ENCODE assay signal across 8 mouse cellular contexts in genomic region chr13:62786135-62786493, GRCm38 (mm10). TPM values are rescaled to one million over a fixed set of nuclear protein-coding genes. Genes with fewer than 3 reads are reported as not detected.
DNase-seq lines count a peak whose midpoint lies in the region; ATAC-seq and TF ChIP-seq lines count a peak whose summit lies in the region.
"Not testable (repeated sequence)": the region's sequence is repeated elsewhere in the genome, so short reads cannot be mapped to it uniquely, and the experiment has no call there.

No protein-coding gene starts in this region.

- 0 out of 2 replicates have a peak overlapping the region, but pooled peaks have one; percentile 52 for H3K9ac ChIP-seq in forebrain, embryonic 13.5 days
- H3K9ac ChIP-seq in heart, embryonic 14.5 days (ENCODE audit: low read length); intestine, embryonic 14.5 days (ENCODE audit: low read length); limb, embryonic 11.5 days (ENCODE audit: low read length); lung, embryonic 14.5 days; midbrain, embryonic 16.5 days (ENCODE audit: low read depth, low read length); stomach, embryonic 15.5 days: not testable (repeated sequence)

- ATAC-seq in forebrain, embryonic 13.5 days = peak; percentile 31; the same call in 1 of the 2 replicates
- not testable (repeated sequence) for ATAC-seq in heart, embryonic 14.5 days (ENCODE audit: insufficient number of reproducible peaks, insufficient read depth, low FRiP score, low read depth); limb, embryonic 11.5 days (ENCODE audit: insufficient number of reproducible peaks, low FRiP score, low TSS enrichment, low read depth); lung, embryonic 14.5 days (ENCODE audit: insufficient read depth); stomach, embryonic 15.5 days (ENCODE audit: insufficient read depth, low FRiP score, low read depth)
- 0 out of 2 replicates have a peak, but pooled peaks have one; percentile 36 for ATAC-seq in intestine, embryonic 14.5 days (replicated peaks; ENCODE audit: low FRiP score, low TSS enrichment, low read depth)
- peak; percentile 62; the same call in 1 of the 2 replicates for ATAC-seq in midbrain, embryonic 16.5 days

- peak overlapping the region; percentile 60 for H3K4me3 ChIP-seq in cortical plate, adult 2 months (ENCODE audit: insufficient read depth, low read length)
- peak overlapping the region; percentile 54 for H3K4me3 ChIP-seq in forebrain, embryonic 13.5 days
- peak overlapping the region; percentile 53 to 73 for H3K4me3 ChIP-seq in heart, embryonic 14.5 days (ENCODE audit: control insufficient read depth in 1 of 2, insufficient read depth in 1 of 2, low read depth in 1 of 2, low read length in 2 of 2)
- H3K4me3 ChIP-seq in intestine, embryonic 14.5 days (ENCODE audit: low read depth, low read length) = peak overlapping the region; percentile 50
- H3K4me3 ChIP-seq in limb, embryonic 11.5 days (ENCODE audit: low read depth, low read length) = peak overlapping the region; percentile 35
- H3K4me3 ChIP-seq in lung, embryonic 14.5 days (ENCODE audit: low read depth, low read length) = peak overlapping the region; percentile 52
- H3K4me3 ChIP-seq in midbrain, embryonic 16.5 days (ENCODE audit: low read depth, low read length) = peak overlapping the region; percentile 54
- H3K4me3 ChIP-seq in stomach, embryonic 15.5 days (replicated peaks) = peak overlapping the region; percentile 55

- not testable (repeated sequence) for H3K4me1 ChIP-seq in cortical plate, adult 2 months (ENCODE audit: control insufficient read depth, insufficient read depth, low read length); forebrain, embryonic 13.5 days; heart, embryonic 14.5 days (ENCODE audit: control insufficient read depth in 2 of 2, insufficient read depth in 2 of 2, low read length in 2 of 2); intestine, embryonic 14.5 days (replicated peaks; ENCODE audit: control insufficient read depth, insufficient read depth, low read length); limb, embryonic 11.5 days (ENCODE audit: control insufficient read depth, insufficient read depth, low read length); lung, embryonic 14.5 days (ENCODE audit: insufficient read depth); midbrain, embryonic 16.5 days (ENCODE audit: control insufficient read depth, insufficient read depth, low read length); stomach, embryonic 15.5 days

- not testable (repeated sequence) for H3K36me3 ChIP-seq in forebrain, embryonic 13.5 days (ENCODE audit: poor library complexity, severe bottlenecking); heart, embryonic 14.5 days (ENCODE audit: control insufficient read depth, insufficient read depth, low read length); intestine, embryonic 14.5 days (ENCODE audit: control insufficient read depth, insufficient read depth, low read length); limb, embryonic 11.5 days (ENCODE audit: control insufficient read depth, insufficient read depth, low read length); lung, embryonic 14.5 days (ENCODE audit: insufficient read depth); midbrain, embryonic 16.5 days (ENCODE audit: control insufficient read depth, insufficient read depth, low read length); stomach, embryonic 15.5 days

- not testable (repeated sequence) for H3K27ac ChIP-seq in cortical plate, adult 2 months (ENCODE audit: insufficient read depth, low read length); forebrain, embryonic 13.5 days; heart, embryonic 14.5 days (replicated peaks in 1 of 2; ENCODE audit: control insufficient read depth in 1 of 2, insufficient read depth in 1 of 2, low read depth in 2 of 2, low read length in 2 of 2); intestine, embryonic 14.5 days (ENCODE audit: low read depth); limb, embryonic 11.5 days (replicated peaks; ENCODE audit: low read depth, low read length); lung, embryonic 14.5 days (ENCODE audit: low read depth); stomach, embryonic 15.5 days
- 0 out of 2 replicates have a peak overlapping the region, but pooled peaks have one; percentile 43 for H3K27ac ChIP-seq in midbrain, embryonic 16.5 days (ENCODE audit: low read length)

- not testable (repeated sequence) for DNase-seq in intestine, embryonic 14.5 days (ENCODE audit: low spot score); limb, embryonic 11.5 days (ENCODE audit: low spot score); lung, embryonic 14.5 days

- WGBS in forebrain, embryonic 13.5 days = 47% methylated on average over 2 of the region's 2 CpGs
- 38% methylated on average over 2 of the region's 2 CpGs for WGBS in heart, embryonic 14.5 days
- WGBS in intestine, embryonic 14.5 days = 40% methylated on average over 2 of the region's 2 CpGs
- 76% methylated on average over 2 of the region's 2 CpGs for WGBS in limb, embryonic 11.5 days
- WGBS in lung, embryonic 14.5 days = 64% methylated on average over 2 of the region's 2 CpGs
- WGBS in midbrain, embryonic 16.5 days = 40% methylated on average over 2 of the region's 2 CpGs
- 42% methylated on average over 2 of the region's 2 CpGs for WGBS in stomach, embryonic 15.5 days

- H3K4me2 ChIP-seq in forebrain, embryonic 13.5 days = peak overlapping the region; percentile 68
- H3K4me2 ChIP-seq in heart, embryonic 14.5 days (ENCODE audit: low read length) = peak overlapping the region; percentile 83
- peak overlapping the region; percentile 36; the same call in 1 of the 2 replicates for H3K4me2 ChIP-seq in intestine, embryonic 14.5 days (ENCODE audit: low read length)
- H3K4me2 ChIP-seq in limb, embryonic 11.5 days (ENCODE audit: low read depth, severe bottlenecking) = not testable (repeated sequence)
- peak overlapping the region; percentile 73 for H3K4me2 ChIP-seq in lung, embryonic 14.5 days
- H3K4me2 ChIP-seq in midbrain, embryonic 16.5 days (ENCODE audit: low read length) = peak overlapping the region; percentile 49
- H3K4me2 ChIP-seq in stomach, embryonic 15.5 days = peak overlapping the region; percentile 64

- TF ChIP-seq POLR2A in cortical plate, adult 2 months (IDR thresholded peaks at IDR 0.05; ENCODE audit: extremely low read depth, insufficient read depth, low read length) = not testable (repeated sequence)

- not testable (repeated sequence) for TF ChIP-seq CTCF in cortical plate, adult 2 months (IDR thresholded peaks at IDR 0.05; ENCODE audit: extremely low read depth, insufficient read depth, low read length); lung, embryonic 14.5 days (IDR thresholded peaks at IDR 0.05; ENCODE audit: low read depth)

- H3K27me3 ChIP-seq in forebrain, embryonic 13.5 days; heart, embryonic 14.5 days (ENCODE audit: control insufficient read depth, insufficient read depth, low read length); intestine, embryonic 14.5 days (replicated peaks; ENCODE audit: control insufficient read depth, insufficient read depth, low read length); limb, embryonic 11.5 days (ENCODE audit: control insufficient read depth, insufficient read depth, low read length); lung, embryonic 14.5 days (ENCODE audit: insufficient read depth, low read length); midbrain, embryonic 16.5 days (ENCODE audit: control insufficient read depth, insufficient read depth, low read depth, low read length); stomach, embryonic 15.5 days (replicated peaks): not testable (repeated sequence)

- H3K9me3 ChIP-seq in forebrain, embryonic 13.5 days (replicated peaks) = peaks cover 10% of the 10 kb centered on the region; the same call in 1 of the 2 replicates
- H3K9me3 ChIP-seq in heart, embryonic 14.5 days (ENCODE audit: control insufficient read depth, low read length); intestine, embryonic 14.5 days (ENCODE audit: control insufficient read depth, low read length); limb, embryonic 11.5 days (ENCODE audit: control insufficient read depth, low read length); lung, embryonic 14.5 days (ENCODE audit: low read depth, low read length); midbrain, embryonic 16.5 days (replicated peaks; ENCODE audit: control insufficient read depth, low read length, poor library complexity, severe bottlenecking); stomach, embryonic 15.5 days: not testable (repeated sequence)

RNA-seq across cellular contexts. Expression of gene Gm5141, which starts 0.5 kb away (rescaled TPM):
- polyA plus RNA-seq in cortical plate, adult 2 months (2012; rRNA removed) = 2.9 and 3.4 TPM in 2 replicates
- 11.0 and 12.4 TPM in 2 replicates for polyA plus RNA-seq in forebrain, embryonic 13.5 days (2015; fragmentation: Nextera tagmentation; extraction: Ambion mirVana)
- polyA plus RNA-seq in heart, embryonic 14.5 days (2014; fragmentation: Nextera tagmentation; extraction: Ambion mirVana) = 6.5 and 6.9 TPM in 2 replicates
- 8.8 and 9.6 TPM in 2 replicates for polyA plus RNA-seq in intestine, embryonic 14.5 days (2014; fragmentation: Nextera tagmentation; extraction: Ambion mirVana)
- 13.6 and 14.7 TPM in 2 replicates for polyA plus RNA-seq in limb, embryonic 11.5 days (2014; fragmentation: Nextera tagmentation; extraction: Ambion mirVana)
- polyA plus RNA-seq in lung, embryonic 14.5 days (2014; fragmentation: Nextera tagmentation; extraction: Ambion mirVana) = 12.8 and 13.4 TPM in 2 replicates
- 10.3 and 12.7 TPM in 2 replicates for polyA plus RNA-seq in midbrain, embryonic 16.5 days (2015; fragmentation: Nextera tagmentation; extraction: Ambion mirVana)
- 9.8 and 11.2 TPM in 2 replicates for polyA plus RNA-seq in stomach, embryonic 15.5 days (2015; fragmentation: Nextera tagmentation; extraction: Ambion mirVana)

RNA-seq across cellular contexts. Expression of gene Platr25, which starts 25.6 kb away (rescaled TPM):
- polyA plus RNA-seq in cortical plate, adult 2 months (2012; rRNA removed) = 11.0 and 11.9 TPM in 2 replicates
- polyA plus RNA-seq in forebrain, embryonic 13.5 days (2015; fragmentation: Nextera tagmentation; extraction: Ambion mirVana) = 32.5 and 37.1 TPM in 2 replicates
- 15.5 and 15.6 TPM in 2 replicates for polyA plus RNA-seq in heart, embryonic 14.5 days (2014; fragmentation: Nextera tagmentation; extraction: Ambion mirVana)
- polyA plus RNA-seq in intestine, embryonic 14.5 days (2014; fragmentation: Nextera tagmentation; extraction: Ambion mirVana) = 26.0 and 30.7 TPM in 2 replicates
- 38.5 and 40.5 TPM in 2 replicates for polyA plus RNA-seq in limb, embryonic 11.5 days (2014; fragmentation: Nextera tagmentation; extraction: Ambion mirVana)
- 34.8 and 35.5 TPM in 2 replicates for polyA plus RNA-seq in lung, embryonic 14.5 days (2014; fragmentation: Nextera tagmentation; extraction: Ambion mirVana)
- 35.9 and 37.9 TPM in 2 replicates for polyA plus RNA-seq in midbrain, embryonic 16.5 days (2015; fragmentation: Nextera tagmentation; extraction: Ambion mirVana)
- polyA plus RNA-seq in stomach, embryonic 15.5 days (2015; fragmentation: Nextera tagmentation; extraction: Ambion mirVana) = 25.6 and 25.8 TPM in 2 replicates
